Mouse (Mus musculus): Measurements from ENCODE around the gene Nbl1. TPM values are rescaled to one million over a fixed set of nuclear protein-coding genes. Genes with fewer than 3 reads are reported as not detected.

Nbl1 gene
- polyA plus RNA-seq, 1 experiment = 160 TPM

DNA sequence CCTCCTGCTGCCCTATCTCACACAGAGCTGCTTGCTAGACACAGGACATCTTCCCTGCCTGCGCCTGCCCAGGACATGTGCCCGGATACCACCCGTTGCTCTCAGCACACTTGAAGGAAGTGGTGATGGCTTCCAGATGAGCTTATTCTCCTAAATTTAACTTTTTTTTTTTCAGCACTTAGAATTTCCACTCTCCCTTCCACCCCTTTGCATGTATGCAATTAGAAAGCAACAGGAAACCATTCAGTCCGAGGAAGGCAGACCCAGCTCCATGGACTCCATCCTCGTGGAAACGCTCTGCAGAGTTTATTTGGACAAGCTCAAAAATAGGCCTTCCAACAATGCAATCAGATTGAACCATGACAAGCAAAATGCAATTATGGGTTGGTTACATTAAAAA, 8.8 kb upstream of the Nbl1 start:
- whole genome bisulfite sequencing = 79% methylated on average over 6 of the region's 6 CpGs
- H3K36me3 ChIP-seq (ENCODE audit: control insufficient read depth, insufficient read depth, low read length) = peaks cover 24% of the 10 kb centered on the region

GRCm38 (mm10) chr4:139100326-139100725, 7.5 kb upstream of the Nbl1 start:
- 86% methylated on average over 8 of the region's 8 CpGs for WGBS
- Histone ChIP-seq H3K36me3 (ENCODE audit: control insufficient read depth, insufficient read depth, low read length) (peaks cover 22% of the 10 kb centered on the region), H3K4me1 (ENCODE audit: control insufficient read depth, insufficient read depth, insufficient read length, low read length) (peaks cover 1% of the 10 kb centered on the region), H3K4me3 (ENCODE audit: low read depth, low read length) (no peak overlapping the region), H3K27ac (ENCODE audit: insufficient read depth, low read depth, low read length) (no peak overlapping the region), H3K27me3 (ENCODE audit: control insufficient read depth, insufficient read depth, low read length) (no peaks in the 10 kb centered on the region)
- no peak for TF ChIP-seq CTCF (IDR thresholded peaks at IDR 0.05; ENCODE audit: extremely low read depth, insufficient read length, insufficient replicate concordance, low read depth, low read length)
- no peak for TF ChIP-seq POLR2A (IDR thresholded peaks at IDR 0.05; ENCODE audit: low read depth, low read length)

More for the DNA sequence above, 8.8 kb upstream of the Nbl1 start:
- H3K27me3 ChIP-seq (ENCODE audit: control insufficient read depth, insufficient read depth, low read length) = no peaks in the 10 kb centered on the region
- TF ChIP-seq POLR2A (IDR thresholded peaks at IDR 0.05; ENCODE audit: low read depth, low read length) = no peak
- TF ChIP-seq CTCF (IDR thresholded peaks at IDR 0.05; ENCODE audit: extremely low read depth, insufficient read length, insufficient replicate concordance, low read depth, low read length) = no peak
- no peak overlapping the region for H3K27ac ChIP-seq (ENCODE audit: insufficient read depth, low read depth, low read length)
- H3K4me1 ChIP-seq (ENCODE audit: control insufficient read depth, insufficient read depth, insufficient read length, low read length) = no peaks in the 10 kb centered on the region
- H3K4me3 ChIP-seq (ENCODE audit: low read depth, low read length) = no peak overlapping the region

DNA sequence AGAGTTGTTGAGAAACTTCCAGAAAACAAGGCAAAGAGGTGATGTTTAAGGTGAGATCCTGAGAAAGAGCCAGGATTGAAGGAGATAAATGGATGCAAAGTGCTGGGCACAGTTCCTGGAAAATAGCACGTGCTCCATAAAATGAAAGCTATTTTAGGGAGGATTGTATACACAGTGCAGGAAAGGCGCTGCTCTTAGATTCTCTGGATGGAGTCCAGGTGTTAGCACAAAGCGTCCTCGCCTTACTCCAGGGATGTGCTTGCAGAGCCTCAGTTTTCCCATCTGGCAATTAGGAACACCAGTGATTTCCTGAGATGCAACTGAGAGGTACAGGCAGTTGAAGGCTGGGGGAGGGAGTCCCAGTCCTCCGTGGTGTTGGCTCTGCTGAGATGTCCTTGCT, 3.4 kb upstream of the Nbl1 start:
- 12% methylated on average over 5 of the region's 5 CpGs for WGBS
- Histone ChIP-seq H3K36me3 (ENCODE audit: control insufficient read depth, insufficient read depth, low read length) (no peaks in the 10 kb centered on the region), H3K27me3 (ENCODE audit: control insufficient read depth, insufficient read depth, low read length) (peaks cover 4% of the 10 kb centered on the region; the same call in 1 of the 2 replicates), H3K4me1 (ENCODE audit: control insufficient read depth, insufficient read depth, insufficient read length, low read length) (peaks cover 5% of the 10 kb centered on the region), H3K4me3 (ENCODE audit: low read depth, low read length) (no peak overlapping the region), H3K27ac (ENCODE audit: insufficient read depth, low read depth, low read length) (no peak overlapping the region)
- no peak for TF ChIP-seq POLR2A (IDR thresholded peaks at IDR 0.05; ENCODE audit: low read depth, low read length)
- no peak for TF ChIP-seq CTCF (IDR thresholded peaks at IDR 0.05; ENCODE audit: extremely low read depth, insufficient read length, insufficient replicate concordance, low read depth, low read length)

DNA sequence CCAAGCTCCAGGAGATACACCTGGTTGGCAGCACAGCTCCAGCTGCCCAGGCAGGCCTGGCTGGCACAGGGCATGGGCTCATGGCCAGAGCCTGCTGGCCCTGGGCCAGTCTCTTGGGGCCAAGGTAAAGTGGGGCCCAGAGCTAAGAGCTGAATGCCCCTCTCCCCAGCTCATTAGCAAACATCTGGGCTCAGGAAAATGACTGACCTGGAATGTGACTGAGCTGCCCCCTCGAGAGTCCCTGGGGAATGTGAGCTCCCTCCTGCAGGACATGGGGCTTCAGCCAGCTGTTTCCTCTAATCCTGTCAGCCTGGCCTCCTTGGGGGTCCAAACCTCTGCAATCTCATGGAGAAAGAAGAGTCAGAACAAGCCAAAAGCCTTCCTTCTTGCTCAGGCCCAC, 2.6 kb upstream of the Nbl1 start:
- Histone ChIP-seq H3K27ac (ENCODE audit: insufficient read depth, low read depth, low read length) (no peak overlapping the region), H3K4me1 (ENCODE audit: control insufficient read depth, insufficient read depth, insufficient read length, low read length) (peaks cover 12% of the 10 kb centered on the region), H3K4me3 (ENCODE audit: low read depth, low read length) (no peak overlapping the region), H3K36me3 (ENCODE audit: control insufficient read depth, insufficient read depth, low read length) (no peaks in the 10 kb centered on the region), H3K27me3 (ENCODE audit: control insufficient read depth, insufficient read depth, low read length) (peaks cover 4% of the 10 kb centered on the region; the same call in 1 of the 2 replicates)
- 33% methylated on average over 1 of the region's 1 CpGs for WGBS
- TF ChIP-seq CTCF (IDR thresholded peaks at IDR 0.05; ENCODE audit: extremely low read depth, insufficient read length, insufficient replicate concordance, low read depth, low read length) (no peak), POLR2A (IDR thresholded peaks at IDR 0.05; ENCODE audit: low read depth, low read length) (no peak)

GRCm38 (mm10) chr4:139093196-139093530, 370 bp upstream of the Nbl1 start:
- TF ChIP-seq CTCF (IDR thresholded peaks at IDR 0.05; ENCODE audit: extremely low read depth, insufficient read length, insufficient replicate concordance, low read depth, low read length) = no peak
- Histone ChIP-seq H3K4me1 (ENCODE audit: control insufficient read depth, insufficient read depth, insufficient read length, low read length) (peaks cover 27% of the 10 kb centered on the region), H3K36me3 (ENCODE audit: control insufficient read depth, insufficient read depth, low read length) (no peaks in the 10 kb centered on the region), H3K4me3 (ENCODE audit: low read depth, low read length) (peak overlapping the region; percentile 76), H3K27me3 (ENCODE audit: control insufficient read depth, insufficient read depth, low read length) (peaks cover 4% of the 10 kb centered on the region; the same call in 1 of the 2 replicates), H3K27ac (ENCODE audit: insufficient read depth, low read depth, low read length) (peak overlapping the region; percentile 42; the same call in 1 of the 2 replicates)
- 40% methylated on average over 13 of the region's 13 CpGs for WGBS

GRCm38 (mm10) chr4:139091478-139092355, 1.1 kb downstream of the Nbl1 start:
- Histone ChIP-seq H3K27me3 (ENCODE audit: control insufficient read depth, insufficient read depth, low read length) (peaks cover 4% of the 10 kb centered on the region; the same call in 1 of the 2 replicates), H3K4me3 (ENCODE audit: low read depth, low read length) (peak overlapping the region; percentile 76), H3K36me3 (ENCODE audit: control insufficient read depth, insufficient read depth, low read length) (no peaks in the 10 kb centered on the region), H3K27ac (ENCODE audit: insufficient read depth, low read depth, low read length) (peak overlapping the region; percentile 35), H3K4me1 (ENCODE audit: control insufficient read depth, insufficient read depth, insufficient read length, low read length) (peaks cover 38% of the 10 kb centered on the region)
- 15% methylated on average over 28 of the region's 28 CpGs for WGBS
- no peak for TF ChIP-seq POLR2A (IDR thresholded peaks at IDR 0.05; ENCODE audit: low read depth, low read length)
- TF ChIP-seq CTCF (IDR thresholded peaks at IDR 0.05; ENCODE audit: extremely low read depth, insufficient read length, insufficient replicate concordance, low read depth, low read length) = no peak

DNA sequence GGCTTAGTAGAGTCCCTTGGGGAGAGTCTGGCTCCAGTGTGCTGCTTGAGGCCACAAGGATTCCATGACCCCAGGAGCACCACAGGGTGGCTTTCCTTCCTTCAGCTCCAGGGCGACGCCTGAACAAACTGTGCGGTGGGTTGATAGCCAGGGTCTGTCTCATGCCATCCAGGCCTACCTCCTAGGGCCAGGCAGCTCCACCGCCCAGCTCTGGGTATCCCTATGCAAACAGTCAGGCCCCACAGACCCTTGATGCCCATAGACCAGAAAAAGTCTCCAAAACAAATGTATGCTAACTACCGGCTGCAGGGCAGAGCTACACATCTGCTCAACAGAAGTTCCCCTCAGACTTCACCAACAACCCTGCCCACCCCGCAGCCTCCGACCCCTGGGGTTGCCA, 1.7 kb downstream of the Nbl1 start:
- Histone ChIP-seq H3K27ac (ENCODE audit: insufficient read depth, low read depth, low read length) (peak overlapping the region; percentile 35), H3K4me1 (ENCODE audit: control insufficient read depth, insufficient read depth, insufficient read length, low read length) (peaks cover 38% of the 10 kb centered on the region; the same call in 1 of the 2 replicates), H3K4me3 (ENCODE audit: low read depth, low read length) (peak overlapping the region; percentile 76), H3K36me3 (ENCODE audit: control insufficient read depth, insufficient read depth, low read length) (no peaks in the 10 kb centered on the region), H3K27me3 (ENCODE audit: control insufficient read depth, insufficient read depth, low read length) (peaks cover 4% of the 10 kb centered on the region; the same call in 1 of the 2 replicates)
- WGBS = 77% methylated on average over 7 of the region's 7 CpGs
- TF ChIP-seq POLR2A (IDR thresholded peaks at IDR 0.05; ENCODE audit: low read depth, low read length) (no peak), CTCF (IDR thresholded peaks at IDR 0.05; ENCODE audit: extremely low read depth, insufficient read length, insufficient replicate concordance, low read depth, low read length) (no peak)
